Mouse (Mus musculus) G1E (cell line): ENCODE data around the gene Src.

ENCODE experiments used
- CTCF ChIP-seq: IDR thresholded peaks from 2 replicates; pipeline ENCODE4 v1.5.1; 2012; ENCODE audit warnings: low read depth, low read length, inconsistent platforms, mixed read lengths
- POLR2AphosphoS5 ChIP-seq: IDR thresholded peaks from 2 replicates; pipeline ENCODE4 v1.6.1; 2012; ENCODE audit warnings: low read depth, low read length, inconsistent platforms; ENCODE audit not compliant: insufficient replicate concordance

- no peak for TF ChIP-seq CTCF
- TF ChIP-seq POLR2AphosphoS5: no peak
Measured at GRCm38 (mm10) chr2:157482729-157483128, 64.5 kb downstream of the Src start.
